Mouse (Mus musculus): ENCODE measurements around the gene Tmod3. TPM values are rescaled to one million over a fixed set of nuclear protein-coding genes. Genes with fewer than 3 reads are reported as not detected.
"Not testable (repeated sequence)": the region's sequence is repeated elsewhere in the genome, so short reads cannot be mapped to it uniquely, and the experiment has no call there.

The Tmod3 gene
- polyA plus RNA-seq, 1 experiment from 2014 or later: 99.1 TPM

DNA sequence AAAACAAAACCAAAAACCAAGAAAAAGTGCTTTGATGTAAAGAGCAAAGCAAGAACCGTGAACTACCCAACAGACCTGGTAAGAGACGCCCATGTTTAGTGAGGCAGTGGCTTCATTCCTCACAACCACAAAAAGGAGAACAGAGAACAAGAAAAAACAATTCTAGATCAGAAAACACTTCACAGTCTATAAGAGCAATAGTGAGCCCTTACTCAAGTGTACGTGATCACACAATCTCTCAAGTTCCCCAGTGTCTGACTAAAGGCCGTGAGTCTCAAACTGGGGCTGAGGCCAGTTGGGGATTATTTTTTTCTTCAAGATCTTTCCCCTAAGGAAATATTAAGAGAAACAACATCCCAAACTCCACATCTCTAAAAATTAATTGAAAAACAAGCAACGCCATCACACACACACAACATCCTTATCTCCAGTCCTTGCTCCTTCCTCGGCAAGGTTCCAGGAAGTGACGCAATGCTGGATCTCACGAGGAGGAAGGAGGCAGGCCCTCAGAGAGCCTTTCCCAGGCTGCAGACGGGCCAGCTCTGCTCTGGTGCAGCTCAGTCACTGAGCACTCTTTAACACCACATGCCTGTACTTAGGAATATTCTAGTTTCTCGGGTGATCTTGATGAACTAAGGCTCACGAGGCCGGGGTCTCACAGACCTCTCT, 12.4 kb downstream of the Tmod3 start:
- WGBS: 88% methylated on average over 12 of the region's 12 CpGs
- H3K27ac ChIP-seq (replicated peaks): no peak overlapping the region
- H3K4me1 ChIP-seq: peaks cover 17% of the 10 kb centered on the region; the same call in 1 of the 2 replicates
- H3K9me3 ChIP-seq: no peaks in the 10 kb centered on the region
- no peak for ATAC-seq (replicated peaks)
- 0 out of 2 replicates have a peak, but pooled peaks cover 3% of the 10 kb centered on the region for H3K36me3 ChIP-seq
- H3K4me2 ChIP-seq (replicated peaks): no peak overlapping the region
- no peak overlapping the region for H3K9ac ChIP-seq (replicated peaks)
- no peaks in the 10 kb centered on the region for H3K27me3 ChIP-seq
- H3K4me3 ChIP-seq: no peak overlapping the region

DNA sequence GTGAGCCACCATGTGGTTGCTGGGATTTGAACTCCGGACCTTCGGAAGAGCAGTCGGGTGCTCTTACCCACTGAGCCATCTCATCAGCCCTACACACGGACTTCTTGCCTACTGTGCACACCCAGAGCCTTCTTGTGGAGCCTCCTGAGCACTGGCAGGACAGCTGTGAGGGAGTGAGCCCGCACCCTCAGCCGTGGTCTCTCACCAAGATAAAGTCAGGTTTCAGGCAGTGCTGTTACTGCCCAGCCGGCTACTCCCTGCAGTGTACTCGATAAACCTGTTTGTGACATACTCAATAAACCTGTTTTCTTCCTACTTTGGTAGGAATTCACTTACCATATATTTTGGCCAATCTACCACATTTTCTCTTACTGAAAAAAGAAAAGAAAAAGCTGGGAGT, 13.9 kb downstream of the Tmod3 start:
- Histone ChIP-seq H3K9me3 (no peaks in the 10 kb centered on the region), H3K4me3 (no peak overlapping the region), H3K27ac (replicated peaks) (no peak overlapping the region), H3K36me3 (no peaks in the 10 kb centered on the region), H3K9ac (replicated peaks) (no peak overlapping the region), H3K27me3 (no peaks in the 10 kb centered on the region), H3K4me2 (replicated peaks) (no peak overlapping the region), H3K4me1 (peaks cover 15% of the 10 kb centered on the region)
- WGBS: 88% methylated on average over 8 of the region's 8 CpGs
- ATAC-seq (replicated peaks): no peak

DNA sequence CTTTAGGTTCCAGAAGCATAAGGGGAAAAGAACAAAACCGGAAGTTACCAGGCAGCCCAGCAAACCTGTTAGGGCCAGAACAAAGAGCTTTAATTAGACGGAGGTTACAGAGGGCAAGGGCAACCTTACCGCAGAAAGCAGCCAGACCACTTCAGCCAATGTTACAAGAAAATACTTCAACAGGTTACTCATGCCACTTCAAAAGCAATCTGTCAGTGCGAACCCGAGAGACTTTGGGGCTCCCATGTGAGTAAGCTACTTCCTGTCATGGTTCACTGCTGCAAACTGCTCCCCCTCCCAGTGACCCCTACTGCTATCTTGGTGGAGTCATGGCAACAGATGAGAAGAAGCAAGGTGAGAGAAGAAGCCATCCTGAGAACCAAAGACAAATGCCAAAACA, 18.0 kb downstream of the Tmod3 start:
- Histone ChIP-seq H3K27me3 (no peaks in the 10 kb centered on the region), H3K4me2 (replicated peaks) (no peak overlapping the region), H3K9ac (replicated peaks) (no peak overlapping the region), H3K27ac (replicated peaks) (no peak overlapping the region), H3K4me1 (peaks cover 13% of the 10 kb centered on the region), H3K36me3 (no peaks in the 10 kb centered on the region), H3K9me3 (no peaks in the 10 kb centered on the region), H3K4me3 (no peak overlapping the region)
- ATAC-seq (replicated peaks): no peak
- WGBS: 22% methylated on average over 5 of the region's 5 CpGs

DNA sequence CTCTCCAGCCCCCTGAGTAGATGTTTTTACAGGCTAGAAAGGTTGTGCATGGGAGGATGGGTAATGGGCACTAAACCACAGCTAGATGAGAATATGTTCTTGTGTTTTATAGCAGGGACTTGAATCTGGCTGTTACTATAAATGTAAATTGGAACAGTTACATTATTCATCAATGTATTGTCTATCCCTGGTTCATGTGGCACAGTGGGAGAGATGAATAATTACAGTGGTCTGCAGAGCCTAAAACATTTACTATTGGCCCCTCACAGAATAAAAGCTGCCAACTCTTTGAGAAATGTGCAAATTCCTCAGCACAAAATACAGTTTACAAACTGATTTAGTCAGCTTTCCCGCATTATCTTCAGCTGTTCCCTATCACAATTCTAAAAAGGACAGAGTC, 23.0 kb downstream of the Tmod3 start:
- H3K4me3 ChIP-seq: no peak overlapping the region
- no peak overlapping the region for H3K27ac ChIP-seq (replicated peaks)
- no peaks in the 10 kb centered on the region for H3K27me3 ChIP-seq
- no peak overlapping the region for H3K4me2 ChIP-seq (replicated peaks)
- 32% methylated on average over 1 of the region's 1 CpGs for WGBS
- H3K36me3 ChIP-seq: peaks cover 4% of the 10 kb centered on the region; the same call in 1 of the 2 replicates
- H3K9me3 ChIP-seq: no peaks in the 10 kb centered on the region
- no peak overlapping the region for H3K9ac ChIP-seq (replicated peaks)
- peaks cover 9% of the 10 kb centered on the region; the same call in 1 of the 2 replicates for H3K4me1 ChIP-seq
- ATAC-seq (replicated peaks): no peak

DNA sequence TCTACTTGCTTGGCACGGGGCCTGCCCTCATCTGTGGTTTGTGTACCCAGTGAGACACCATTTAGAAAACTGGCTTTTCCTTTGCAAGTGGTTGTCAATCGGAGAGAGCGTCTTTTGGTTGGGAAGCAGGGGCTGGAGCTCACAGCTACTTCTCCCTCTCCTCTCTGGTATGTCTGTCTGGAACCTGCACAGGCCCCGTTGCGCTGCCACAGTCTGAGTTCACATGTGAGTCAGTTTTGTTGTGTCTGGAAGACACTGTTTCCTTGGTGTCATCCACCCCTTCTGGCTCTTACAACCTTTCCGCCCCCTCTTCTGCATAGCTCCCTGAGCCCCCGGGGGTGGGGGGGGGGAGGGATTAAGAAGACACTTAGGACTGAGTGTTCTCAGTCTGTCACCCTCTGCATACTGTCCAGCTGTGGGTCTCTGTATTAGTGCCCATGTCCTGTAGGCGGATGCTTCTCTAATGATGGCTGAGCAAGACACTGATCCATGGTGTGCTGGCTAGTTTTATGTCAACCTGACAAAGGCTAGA, 25.0 kb downstream of the Tmod3 start:
- Histone ChIP-seq H3K4me2 (replicated peaks) (no peak overlapping the region), H3K4me1 (peaks cover 8% of the 10 kb centered on the region; the same call in 1 of the 2 replicates), H3K27me3 (no peaks in the 10 kb centered on the region), H3K4me3 (no peak overlapping the region), H3K27ac (replicated peaks) (no peak overlapping the region), H3K9me3 (no peaks in the 10 kb centered on the region), H3K36me3 (peaks cover 4% of the 10 kb centered on the region; the same call in 1 of the 2 replicates), H3K9ac (replicated peaks) (no peak overlapping the region)
- 85% methylated on average over 8 of the region's 8 CpGs for WGBS
- 0 out of 2 replicates have a peak, but pooled peaks have one; percentile 43 for ATAC-seq (replicated peaks)

DNA sequence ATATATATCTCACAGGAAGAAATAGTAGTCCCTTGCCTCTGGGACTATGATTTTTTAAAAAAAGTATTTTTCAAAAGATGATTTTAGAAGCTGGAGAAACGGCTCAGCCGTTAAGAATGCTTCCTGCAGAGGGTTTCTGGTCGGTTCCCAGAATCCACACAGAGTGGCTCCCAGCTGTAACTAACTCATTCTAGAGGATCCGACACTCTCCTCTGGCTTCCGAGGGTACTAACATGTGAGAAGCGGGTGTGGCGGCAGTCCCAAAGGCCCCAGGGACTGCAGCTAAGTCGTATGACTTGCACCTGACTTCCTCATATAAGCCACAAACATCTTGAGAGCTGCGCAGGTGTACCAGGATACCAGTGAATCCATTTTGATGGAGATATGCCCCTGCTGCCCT, 26.5 kb downstream of the Tmod3 start:
- H3K4me2 ChIP-seq (replicated peaks); H3K27me3 ChIP-seq; H3K9ac ChIP-seq (replicated peaks); H3K27ac ChIP-seq (replicated peaks); H3K4me3 ChIP-seq; H3K4me1 ChIP-seq; ATAC-seq (replicated peaks); H3K9me3 ChIP-seq: not testable (repeated sequence)
- WGBS: 81% methylated on average over 9 of the region's 9 CpGs
- peaks cover 10% of the 10 kb centered on the region; the same call in 1 of the 2 replicates for H3K36me3 ChIP-seq

DNA sequence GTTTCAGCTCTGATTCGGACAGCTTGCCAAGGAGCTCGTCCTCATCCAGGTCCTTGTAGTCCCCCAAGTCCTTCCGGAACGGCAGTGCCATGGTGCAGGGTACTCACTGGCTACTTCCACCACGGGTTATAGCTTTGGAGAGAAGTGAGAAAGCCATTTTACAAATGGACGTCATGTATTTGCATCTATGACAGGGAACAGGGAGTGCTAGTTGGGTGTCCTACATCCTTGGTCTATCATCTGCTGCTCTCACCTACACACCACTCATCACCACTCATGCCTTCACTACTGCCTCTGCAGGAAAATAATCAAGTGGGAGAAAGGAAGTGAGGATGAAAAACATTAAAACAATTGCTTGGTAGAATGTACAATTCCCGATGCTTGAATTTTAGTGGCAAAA, 27.0 kb downstream of the Tmod3 start:
- H3K27me3 ChIP-seq: no peaks in the 10 kb centered on the region
- ATAC-seq (replicated peaks): no peak

DNA sequence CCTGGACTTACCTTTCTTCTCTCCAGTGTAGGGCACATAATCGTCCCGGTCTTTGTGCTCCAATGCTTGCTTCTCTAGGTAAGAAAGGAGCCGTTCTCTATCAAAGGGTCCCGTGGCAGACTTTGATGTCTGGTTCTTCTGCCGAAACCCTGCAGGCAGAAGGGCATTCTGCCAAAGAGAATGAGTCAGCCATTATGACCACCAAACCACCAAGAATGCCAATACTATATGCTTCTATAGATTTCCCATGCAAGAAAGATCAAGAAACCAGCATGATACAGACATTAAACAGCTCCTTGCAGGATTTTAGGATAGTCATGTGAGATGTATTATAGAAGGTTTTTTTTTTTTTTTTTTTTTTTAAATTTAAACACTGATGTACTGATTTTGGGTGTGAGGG, 30.1 kb downstream of the Tmod3 start:
- Histone ChIP-seq H3K4me3 (no peak overlapping the region), H3K4me1 (0 out of 2 replicates have a peak, but pooled peaks cover under 1% of the 10 kb centered on the region), H3K9me3 (no peaks in the 10 kb centered on the region), H3K27me3 (no peaks in the 10 kb centered on the region), H3K4me2 (replicated peaks) (no peak overlapping the region), H3K36me3 (peaks cover 10% of the 10 kb centered on the region; the same call in 1 of the 2 replicates), H3K27ac (replicated peaks) (no peak overlapping the region), H3K9ac (replicated peaks) (no peak overlapping the region)
- 36% methylated on average over 5 of the region's 5 CpGs for whole genome bisulfite sequencing
- no peak for ATAC-seq (replicated peaks)

More for the DNA sequence above, 27.0 kb downstream of the Tmod3 start:
- H3K9ac ChIP-seq (replicated peaks): no peak overlapping the region
- H3K4me2 ChIP-seq (replicated peaks): no peak overlapping the region
- peaks cover 8% of the 10 kb centered on the region; the same call in 1 of the 2 replicates for H3K4me1 ChIP-seq
- WGBS: 90% methylated on average over 7 of the region's 7 CpGs
- H3K4me3 ChIP-seq: no peak overlapping the region
- no peaks in the 10 kb centered on the region for H3K9me3 ChIP-seq
- no peak overlapping the region for H3K27ac ChIP-seq (replicated peaks)
- peaks cover 10% of the 10 kb centered on the region; the same call in 1 of the 2 replicates for H3K36me3 ChIP-seq

DNA sequence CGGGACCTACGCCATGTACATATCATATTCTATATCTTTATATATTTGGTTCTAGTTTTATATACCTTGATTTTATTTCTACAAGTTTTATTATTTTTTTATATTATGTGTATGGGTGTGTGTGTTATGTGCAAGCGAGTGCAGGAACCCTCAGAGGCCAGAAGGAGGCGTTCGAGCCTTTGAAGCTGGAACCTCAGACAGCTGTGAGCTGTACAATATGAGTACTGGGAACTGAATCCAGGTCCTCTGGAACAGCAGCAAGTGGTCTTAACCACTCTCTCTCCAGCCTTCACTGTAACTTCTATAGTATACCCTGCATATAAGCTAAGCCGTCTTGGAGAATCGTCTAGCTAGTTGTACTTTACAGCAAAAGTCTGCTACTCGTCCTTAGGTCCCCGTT, 31.4 kb downstream of the Tmod3 start:
- 96% methylated on average over 9 of the region's 9 CpGs for WGBS
- no peak overlapping the region for H3K27ac ChIP-seq (replicated peaks)
- no peak for ATAC-seq (replicated peaks)

DNA sequence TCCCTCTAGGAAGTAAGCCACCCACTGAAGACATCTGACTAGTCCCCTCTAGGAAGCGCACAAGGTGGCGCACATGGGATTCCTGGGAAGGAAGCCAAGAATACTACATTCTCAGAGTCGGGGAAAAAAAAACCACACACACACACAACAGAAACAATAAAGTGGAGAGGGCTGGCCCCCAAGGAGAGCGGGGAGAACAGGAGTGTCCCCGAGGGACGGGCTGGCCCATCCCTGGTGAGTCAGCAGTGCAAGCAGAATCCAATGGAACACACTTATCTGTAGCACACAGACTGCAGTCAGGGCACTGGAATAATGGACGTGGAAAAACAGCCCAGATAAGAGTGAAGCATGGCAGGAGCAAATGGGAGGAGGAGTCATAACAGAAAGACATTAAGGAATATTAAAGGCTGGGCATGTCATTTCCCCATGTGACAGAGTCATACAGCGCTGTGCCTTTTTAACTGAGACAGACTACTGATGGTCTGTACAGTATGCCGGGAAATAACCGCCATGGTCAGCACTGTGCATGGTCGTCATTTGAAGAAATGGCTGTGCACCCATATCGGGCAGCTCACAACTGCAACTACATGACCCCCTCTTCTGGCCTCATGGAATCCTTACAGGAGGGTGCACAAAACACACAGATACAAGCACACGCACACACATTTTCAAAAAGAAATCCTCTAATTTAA, 31.9 kb downstream of the Tmod3 start:
- Histone ChIP-seq H3K4me2 (replicated peaks) (no peak overlapping the region), H3K36me3 (peaks cover 10% of the 10 kb centered on the region; the same call in 1 of the 2 replicates), H3K9ac (replicated peaks) (no peak overlapping the region), H3K27ac (replicated peaks) (no peak overlapping the region), H3K4me3 (no peak overlapping the region), H3K27me3 (no peaks in the 10 kb centered on the region), H3K9me3 (no peaks in the 10 kb centered on the region), H3K4me1 (peaks cover 7% of the 10 kb centered on the region; the same call in 1 of the 2 replicates)
- ATAC-seq (replicated peaks): no peak
- WGBS: 71% methylated on average over 13 of the region's 13 CpGs

More for the DNA sequence above, 31.4 kb downstream of the Tmod3 start:
- Histone ChIP-seq H3K4me1 (peaks cover 7% of the 10 kb centered on the region; the same call in 1 of the 2 replicates), H3K4me2 (replicated peaks) (no peak overlapping the region), H3K4me3 (no peak overlapping the region), H3K27me3 (no peaks in the 10 kb centered on the region), H3K36me3 (peaks cover 10% of the 10 kb centered on the region; the same call in 1 of the 2 replicates), H3K9ac (replicated peaks) (no peak overlapping the region), H3K9me3 (no peaks in the 10 kb centered on the region)

DNA sequence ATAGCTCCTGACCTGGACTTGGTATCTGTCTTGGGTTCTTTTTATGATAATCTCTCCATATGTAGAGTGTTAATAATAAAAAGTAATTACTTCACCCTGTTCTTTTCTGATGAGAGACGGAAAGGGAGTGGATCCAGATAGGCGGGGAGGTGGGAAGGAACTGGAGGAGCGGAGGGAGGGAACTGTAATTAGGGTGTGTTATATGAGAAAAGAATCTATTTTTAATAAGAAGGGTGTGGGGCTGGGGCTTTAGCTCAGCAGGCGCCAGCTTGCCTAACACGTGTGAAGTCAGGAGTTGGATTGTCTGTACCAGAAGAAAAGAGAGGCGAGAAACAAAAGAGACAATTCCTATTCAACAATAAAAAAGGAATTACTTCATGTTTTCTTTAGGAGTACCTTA, 35.8 kb downstream of the Tmod3 start:
- H3K4me2 ChIP-seq (replicated peaks): no peak overlapping the region
- H3K4me1 ChIP-seq: peaks cover 7% of the 10 kb centered on the region; the same call in 1 of the 2 replicates
- H3K9me3 ChIP-seq: no peaks in the 10 kb centered on the region
- H3K27me3 ChIP-seq: no peaks in the 10 kb centered on the region
- WGBS: 15% methylated on average over 6 of the region's 6 CpGs
- H3K9ac ChIP-seq (replicated peaks): no peak overlapping the region
- H3K36me3 ChIP-seq: peaks cover 2% of the 10 kb centered on the region; the same call in 1 of the 2 replicates
- no peak overlapping the region for H3K27ac ChIP-seq (replicated peaks)
- 0 out of 2 replicates have a peak, but pooled peaks have one; percentile 13 for ATAC-seq (replicated peaks)
- no peak overlapping the region for H3K4me3 ChIP-seq

DNA sequence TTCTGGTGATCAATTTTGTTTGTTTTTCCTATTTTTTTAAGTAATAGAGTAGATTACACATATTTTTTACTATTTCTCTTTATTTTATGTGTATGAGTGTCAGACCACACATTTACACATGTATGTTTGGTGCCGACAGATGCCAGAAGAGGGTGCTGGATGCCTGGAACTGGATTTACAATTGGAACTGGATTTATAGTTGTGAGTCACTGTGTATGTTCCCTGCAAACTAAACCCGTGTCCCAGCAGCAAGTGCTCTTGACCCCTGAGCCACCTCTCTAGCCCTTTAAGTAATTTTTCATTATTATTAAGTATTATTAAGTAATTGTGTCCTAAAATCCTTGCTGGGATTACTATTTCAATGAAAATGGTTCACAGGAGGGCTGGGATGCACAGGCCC, 37.2 kb downstream of the Tmod3 start:
- H3K27ac ChIP-seq (replicated peaks): no peak overlapping the region
- peaks cover 7% of the 10 kb centered on the region; the same call in 1 of the 2 replicates for H3K4me1 ChIP-seq

More for the DNA sequence above, 37.2 kb downstream of the Tmod3 start:
- H3K9me3 ChIP-seq: no peaks in the 10 kb centered on the region
- no peak for ATAC-seq (replicated peaks)
- no peak overlapping the region for H3K4me2 ChIP-seq (replicated peaks)
- H3K36me3 ChIP-seq: no peaks in the 10 kb centered on the region; the same call in 1 of the 2 replicates
- 77% methylated on average over 2 of the region's 2 CpGs for WGBS
- no peaks in the 10 kb centered on the region for H3K27me3 ChIP-seq
- H3K4me3 ChIP-seq: no peak overlapping the region
- H3K9ac ChIP-seq (replicated peaks): no peak overlapping the region

Measured in forebrain, embryonic 15.5 days (tissue).